Mouse (Mus musculus): Measurements from ENCODE around the gene Gm11985.

- no peak for TF ChIP-seq CTCF (IDR thresholded peaks at IDR 0.05; ENCODE audit: low read depth)
- no peak for TF ChIP-seq EP300 (IDR thresholded peaks at IDR 0.05; ENCODE audit: low read depth)
Observed at GRCm38 (mm10) chr11:7237712-7238111, 49.3 kb upstream of the Gm11985 start.
